Mouse (Mus musculus) liver, adult 2 months (tissue): ENCODE results near the gene Pole4.

Source experiments
- CTCF ChIP-seq: fragments of 200-500 bp; IDR thresholded peaks from 2 replicates; pipeline ENCODE4 v1.5.1; 2011; ENCODE audit warnings: low read depth, low read length, control low read depth
- POLR2A ChIP-seq: fragments of 200-500 bp; IDR thresholded peaks from 2 replicates; pipeline ENCODE4 v1.6.1; 2011; ENCODE audit warnings: low read length, control low read depth; ENCODE audit not compliant: insufficient read depth; ENCODE audit errors: extremely low read depth

DNA sequence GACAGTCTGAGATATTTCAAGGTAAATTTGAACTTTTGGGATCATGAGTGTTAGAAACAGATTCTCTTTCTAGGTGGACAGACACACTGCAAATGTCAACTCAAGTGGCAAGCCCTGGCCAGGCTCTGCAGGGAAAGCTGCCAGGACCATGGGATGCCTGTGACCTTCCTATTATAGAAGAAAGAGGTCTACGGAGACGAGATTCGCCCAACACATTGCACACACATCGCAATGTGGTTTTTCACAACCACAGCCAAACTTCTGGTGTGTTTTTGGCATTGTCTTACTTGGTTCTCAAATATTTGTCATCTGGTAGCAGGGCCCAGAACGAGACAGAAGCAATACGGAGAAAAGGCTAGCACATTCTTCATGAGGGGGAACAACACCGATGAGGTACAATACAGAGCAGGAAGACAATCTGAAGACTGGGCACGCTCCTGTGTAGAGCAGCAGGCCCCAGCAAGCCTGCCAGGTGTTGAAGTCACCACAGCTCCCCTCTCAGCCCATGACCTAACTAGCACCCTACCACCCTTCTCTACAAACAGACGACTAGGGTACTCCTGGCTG, 43.0 kb upstream of the Pole4 start:
- TF ChIP-seq POLR2A (no peak), CTCF (no peak)
